Mouse (Mus musculus): ENCODE measurements around the gene Tbc1d1.

- no peak for TF ChIP-seq GATA1 (IDR thresholded peaks at IDR 0.05; ENCODE audit: borderline replicate concordance, low read length)
- no peak for TF ChIP-seq FLI1 (IDR thresholded peaks at IDR 0.05; ENCODE audit: low read length)
Observed at GRCm38 (mm10) chr5:64207800-64208199, 51.7 kb downstream of the Tbc1d1 start.

Data from megakaryocyte, embryonic 14.5 days (primary cell).